8 mouse cellular contexts compared by ENCODE assay signal in genomic region chr5:121398965-121399462, GRCm38 (mm10). TPM values are rescaled to one million over a fixed set of nuclear protein-coding genes. Genes with fewer than 3 reads are reported as not detected.
DNase-seq lines count a peak whose midpoint lies in the region; ATAC-seq and TF ChIP-seq lines count a peak whose summit lies in the region.

No protein-coding gene starts in this region.

- ATAC-seq in heart, embryonic 11.5 days (replicated peaks; ENCODE audit: insufficient number of reproducible peaks, low FRiP score, low TSS enrichment): no peak
- ATAC-seq in hindbrain, embryonic 11.5 days (ENCODE audit: low FRiP score): no peak
- no peak for ATAC-seq in CD4-positive, CD25-positive, alpha-beta regulatory T cell, adult 4 months

- no peak overlapping the region for H3K27ac ChIP-seq in heart, embryonic 11.5 days (ENCODE audit: low read depth, low read length)
- no peak overlapping the region for H3K27ac ChIP-seq in hindbrain, embryonic 11.5 days (ENCODE audit: low read depth, low read length)
- no peak overlapping the region; the same call in 1 of the 2 replicates for H3K27ac ChIP-seq in midbrain, embryonic 10.5 days (replicated peaks)

- peak overlapping the region; percentile 90 for H3K9ac ChIP-seq in heart, embryonic 11.5 days (ENCODE audit: low read depth, low read length)
- peak overlapping the region; percentile 86 for H3K9ac ChIP-seq in hindbrain, embryonic 11.5 days (ENCODE audit: low read depth, low read length)

- H3K4me2 ChIP-seq in heart, embryonic 11.5 days: peak overlapping the region; percentile 95
- peak overlapping the region; percentile 89 for H3K4me2 ChIP-seq in hindbrain, embryonic 11.5 days (replicated peaks; ENCODE audit: low read depth, low read length)

- peaks cover 20% of the 10 kb centered on the region for H3K4me1 ChIP-seq in heart, embryonic 11.5 days (ENCODE audit: control insufficient read depth, insufficient read depth, low read length)
- H3K4me1 ChIP-seq in E14TG2a.4 (replicated peaks; ENCODE audit: low read depth, low read length): peaks cover 62% of the 10 kb centered on the region
- H3K4me1 ChIP-seq in hindbrain, embryonic 11.5 days (replicated peaks; ENCODE audit: control insufficient read depth, insufficient read depth, low read length): no peaks in the 10 kb centered on the region; the same call in 1 of the 2 replicates
- peaks cover 25% of the 10 kb centered on the region for H3K4me1 ChIP-seq in midbrain, embryonic 10.5 days

- no peak for TF ChIP-seq CTCF in E14TG2a.4 (conservative IDR thresholded peaks at IDR 0.05; ENCODE audit: low read length)

- no peaks in the 10 kb centered on the region for H3K9me3 ChIP-seq in heart, embryonic 11.5 days (replicated peaks; ENCODE audit: control insufficient read depth, low read length)
- H3K9me3 ChIP-seq in E14TG2a.4 (ENCODE audit: low read length): no peaks in the 10 kb centered on the region
- no peaks in the 10 kb centered on the region for H3K9me3 ChIP-seq in hindbrain, embryonic 11.5 days (ENCODE audit: control insufficient read depth, low read length)
- H3K9me3 ChIP-seq in midbrain, embryonic 10.5 days (replicated peaks): no peaks in the 10 kb centered on the region

- no peaks in the 10 kb centered on the region for H3K27me3 ChIP-seq in heart, embryonic 11.5 days (ENCODE audit: control insufficient read depth, insufficient read depth, low read length)
- H3K27me3 ChIP-seq in E14TG2a.4 (ENCODE audit: insufficient read depth, low read length): no peaks in the 10 kb centered on the region
- no peaks in the 10 kb centered on the region for H3K27me3 ChIP-seq in hindbrain, embryonic 11.5 days (ENCODE audit: control insufficient read depth, insufficient read depth, low read length)
- no peaks in the 10 kb centered on the region for H3K27me3 ChIP-seq in midbrain, embryonic 10.5 days (ENCODE audit: low read depth, poor library complexity, severe bottlenecking)

- no peaks in the 10 kb centered on the region; the same call in 1 of the 2 replicates for H3K36me3 ChIP-seq in heart, embryonic 11.5 days (ENCODE audit: control insufficient read depth, insufficient read depth, low read length)
- peaks cover 48% of the 10 kb centered on the region for H3K36me3 ChIP-seq in E14TG2a.4 (ENCODE audit: insufficient read depth, low read length)
- H3K36me3 ChIP-seq in hindbrain, embryonic 11.5 days (ENCODE audit: control insufficient read depth, insufficient read depth, low read length): no peaks in the 10 kb centered on the region
- H3K36me3 ChIP-seq in midbrain, embryonic 10.5 days: peaks cover 44% of the 10 kb centered on the region

- H3K4me3 ChIP-seq in heart, embryonic 11.5 days (ENCODE audit: low read depth, low read length): peak overlapping the region; percentile 97
- peak overlapping the region; percentile 95 for H3K4me3 ChIP-seq in E14TG2a.4 (replicated peaks; ENCODE audit: low read length)
- H3K4me3 ChIP-seq in hindbrain, embryonic 11.5 days (ENCODE audit: low read depth, low read length): peak overlapping the region; percentile 97
- peak overlapping the region; percentile 99 for H3K4me3 ChIP-seq in midbrain, embryonic 10.5 days

- 42% methylated on average over 9 of the region's 9 CpGs for WGBS in heart, embryonic 11.5 days (ENCODE audit: insufficient replicate concordance)
- WGBS in hindbrain, embryonic 11.5 days: 59% methylated on average over 9 of the region's 9 CpGs
- 61% methylated on average over 9 of the region's 9 CpGs for WGBS in midbrain, embryonic 10.5 days

- no peak for DNase-seq in heart, postnatal 4 days
- no peak for DNase-seq in hindbrain, embryonic 11.5 days (ENCODE audit: low spot score)
- no peak for DNase-seq in midbrain, embryonic 10.5 days (ENCODE audit: low spot score)
- DNase-seq in urinary bladder, postnatal 14 days (ENCODE audit: low spot score): no peak
- DNase-seq in adrenal gland, adult 18-20 months (ENCODE audit: low spot score in 2 of 2): no peak

RNA-seq across cellular contexts. Expression of gene Naa25, which starts 1.3 kb away (rescaled TPM):
- 37.2 and 43.8 TPM in 2 replicates for polyA plus RNA-seq in heart, embryonic 11.5 days (2014; fragmentation: Nextera tagmentation; extraction: Ambion mirVana)
- 10 to 100 TPM; 21.6 TPM for total RNA-seq in heart, postnatal 4 days (2021)
- 48.9 and 53.3 TPM in 2 replicates for polyA plus RNA-seq in hindbrain, embryonic 11.5 days (2014; fragmentation: Nextera tagmentation; extraction: Ambion mirVana)
- polyA plus RNA-seq in midbrain, embryonic 10.5 days (2016; fragmentation: Nextera tagmentation; extraction: Ambion mirVana): 52.9 and 54.7 TPM in 2 replicates
- 10 to 100 TPM; 38.8 to 40.4 TPM for total RNA-seq in adrenal gland, adult 18-20 months (2021)
- polyA plus RNA-seq in CD4-positive, CD25-positive, alpha-beta regulatory T cell, adult 4 months (2017; shearing (Covaris generic)): 10 to 100 TPM; 43.2 to 54.1 TPM

RNA-seq across cellular contexts. Expression of gene Trafd1, which starts 13.6 kb away (rescaled TPM):
- polyA plus RNA-seq in heart, embryonic 11.5 days (2014; fragmentation: Nextera tagmentation; extraction: Ambion mirVana): 60.6 and 69.8 TPM in 2 replicates
- 10 to 100 TPM; 55.0 to 66.2 TPM for total RNA-seq in heart, postnatal 4 days (2021)
- 76.7 and 84.7 TPM in 2 replicates for polyA plus RNA-seq in hindbrain, embryonic 11.5 days (2014; fragmentation: Nextera tagmentation; extraction: Ambion mirVana)
- polyA plus RNA-seq in midbrain, embryonic 10.5 days (2016; fragmentation: Nextera tagmentation; extraction: Ambion mirVana): 72.8 and 86.5 TPM in 2 replicates
- 10 to 100 TPM; 41.6 to 49.4 TPM for total RNA-seq in adrenal gland, adult 18-20 months (2021)
- polyA plus RNA-seq in CD4-positive, CD25-positive, alpha-beta regulatory T cell, adult 4 months (2017; shearing (Covaris generic)): 10 to 100 TPM; 37.5 to 58.0 TPM

RNA-seq across cellular contexts. Expression of gene Tmem116, which starts 52.7 kb away (rescaled TPM):
- polyA plus RNA-seq in heart, embryonic 11.5 days (2014; fragmentation: Nextera tagmentation; extraction: Ambion mirVana): 3.5 and 4.0 TPM in 2 replicates
- total RNA-seq in heart, postnatal 4 days (2021): 1 to 10 TPM; 5.5 to 5.6 TPM
- polyA plus RNA-seq in hindbrain, embryonic 11.5 days (2014; fragmentation: Nextera tagmentation; extraction: Ambion mirVana): 0.85 and 1.1 TPM in 2 replicates
- polyA plus RNA-seq in midbrain, embryonic 10.5 days (2016; fragmentation: Nextera tagmentation; extraction: Ambion mirVana): 1.4 TPM in 2 replicates
- 1 to 10 TPM; 2.1 to 2.3 TPM for total RNA-seq in adrenal gland, adult 18-20 months (2021)
- polyA plus RNA-seq in CD4-positive, CD25-positive, alpha-beta regulatory T cell, adult 4 months (2017; shearing (Covaris generic)): 1 to 10 TPM in 1 of 2 experiments, under 1 TPM in 1; 0.93 to 1.3 TPM

RNA-seq across cellular contexts. Expression of gene Erp29, which starts 53.3 kb away (rescaled TPM):
- polyA plus RNA-seq in heart, embryonic 11.5 days (2014; fragmentation: Nextera tagmentation; extraction: Ambion mirVana): 137 and 153 TPM in 2 replicates
- total RNA-seq in heart, postnatal 4 days (2021): 100 to 1,000 TPM; 110 TPM
- 111 and 113 TPM in 2 replicates for polyA plus RNA-seq in hindbrain, embryonic 11.5 days (2014; fragmentation: Nextera tagmentation; extraction: Ambion mirVana)
- 150 and 156 TPM in 2 replicates for polyA plus RNA-seq in midbrain, embryonic 10.5 days (2016; fragmentation: Nextera tagmentation; extraction: Ambion mirVana)
- 100 to 1,000 TPM in 1 of 2 experiments, 10 to 100 TPM in 1; 97.1 to 106 TPM for total RNA-seq in adrenal gland, adult 18-20 months (2021)
- polyA plus RNA-seq in CD4-positive, CD25-positive, alpha-beta regulatory T cell, adult 4 months (2017; shearing (Covaris generic)): 10 to 100 TPM; 64.9 to 80.3 TPM
